Mouse (Mus musculus) left cerebral cortex, postnatal 4 days (tissue): Measurements from ENCODE around the gene Tnfsf13b. TPM values are rescaled to one million over a fixed set of nuclear protein-coding genes. Genes with fewer than 3 reads are reported as not detected.

Experiments
- DNase-seq: peaks from one replicate; pipeline ENCODE4 v3.0.0-alpha.2; 2022
- intact Hi-C: fragments of 180-260 bp; cut with DNase I; formaldehyde crosslinking; loops from one replicate; pipeline ENCODE4 v1.15.1; 2025
- total RNA-seq, 2 experiments: library from RNA; stranded (reverse); gene quantifications; 2 replicates each; pipeline ENCODE4 v1.2.3; 2021

Tnfsf13b gene
- total RNA-seq: 1 to 10 TPM; 1.8 to 1.9 TPM

- no peak for DNase-seq
- intact Hi-C loops: no loop called here
Measured at GRCm38 (mm10) chr8:10006156-10006985, at the start of gene Tnfsf13b. TSS of gene Tnfsf13b (plus strand) at chr8:10006467.

- DNase-seq: no peak
- intact Hi-C loops: no loop called here
Measured at GRCm38 (mm10) chr8:9958338-9958737, 47.9 kb upstream of the Tnfsf13b start.

- intact Hi-C loops: no loop called here
Measured at GRCm38 (mm10) chr8:9959919-9960318, 46.3 kb upstream of the Tnfsf13b start.

GRCm38 (mm10) chr8:9971866-9972265 is 34.4 kb upstream of the Tnfsf13b start:
- DNase-seq: no peak
- intact Hi-C loops: loop anchor here (10.0 kb wide), 1 partner anchor 183 kb away; the partner anchor contains the start of gene Myo16

More at GRCm38 (mm10) chr8:9959919-9960318, 46.3 kb upstream of the Tnfsf13b start:
- DNase-seq: no peak

- DNase-seq: no peak
- intact Hi-C loops: loop anchor here (10.0 kb wide), 1 partner anchor 180 kb away; the partner anchor contains the start of gene Myo16
Measured at GRCm38 (mm10) chr8:9975276-9975675, 31.0 kb upstream of the Tnfsf13b start.

GRCm38 (mm10) chr8:9975898-9976611 is 30.2 kb upstream of the Tnfsf13b start:
- peak; percentile 99 for DNase-seq
- intact Hi-C loops: loop anchor here (10.0 kb wide), 1 partner anchor 179 kb away; the partner anchor contains the start of gene Myo16

- DNase-seq: no peak
- intact Hi-C loops: loop anchor here (10.0 kb wide), 1 partner anchor 178 kb away; the partner anchor contains the start of gene Myo16
Measured at GRCm38 (mm10) chr8:9977016-9977415, 29.3 kb upstream of the Tnfsf13b start.

GRCm38 (mm10) chr8:9977573-9978314 is 28.5 kb upstream of the Tnfsf13b start, which contains the start of the genes Lig4 and Abhd13:
TSS of gene Lig4 (minus strand) at chr8:9977686.
TSS of gene Abhd13 (plus strand) at chr8:9977707.
- intact Hi-C loops: loop anchor here (10.0 kb wide), 1 partner anchor 177 kb away; the partner anchor contains the start of gene Myo16

GRCm38 (mm10) chr8:9978475-9979230 is 27.6 kb upstream of the Tnfsf13b start:
- intact Hi-C loops: loop anchor here (10.0 kb wide), 1 partner anchor 176 kb away; the partner anchor contains the start of gene Myo16
- peak; percentile 31 for DNase-seq

More at GRCm38 (mm10) chr8:9977573-9978314, 28.5 kb upstream of the Tnfsf13b start, which contains the start of the genes Lig4 and Abhd13:
- DNase-seq: peak; percentile 99

GRCm38 (mm10) chr8:9979746-9980145 is 26.5 kb upstream of the Tnfsf13b start:
- intact Hi-C loops: loop anchor here (10.0 kb wide), 2 partner anchors 175 to 425 kb away; partner anchors contain the start of gene Myo16
- DNase-seq: no peak

GRCm38 (mm10) chr8:9980188-9980587 is 26.1 kb upstream of the Tnfsf13b start:
- no peak for DNase-seq
- intact Hi-C loops: loop anchor here (10.0 kb wide), 1 partner anchor 425 kb away; no protein-coding TSS in a partner anchor

- DNase-seq: no peak
- intact Hi-C loops: no loop called here
Measured at GRCm38 (mm10) chr8:10004115-10004514, 2.2 kb upstream of the Tnfsf13b start.

- peak; percentile 35 for DNase-seq
- intact Hi-C loops: no loop called here
Measured at GRCm38 (mm10) chr8:10006986-10007659, 856 bp downstream of the Tnfsf13b start.

GRCm38 (mm10) chr8:10007660-10008028 is 1.4 kb downstream of the Tnfsf13b start:
- no peak for DNase-seq
- intact Hi-C loops: no loop called here

GRCm38 (mm10) chr8:10016252-10016651 is 10.0 kb downstream of the Tnfsf13b start:
- intact Hi-C loops: no loop called here
- DNase-seq: no peak

GRCm38 (mm10) chr8:10017231-10017630 is 11.0 kb downstream of the Tnfsf13b start:
- DNase-seq: peak; percentile 73
- intact Hi-C loops: no loop called here

GRCm38 (mm10) chr8:10030320-10031060 is 24.2 kb downstream of the Tnfsf13b start:
- intact Hi-C loops: no loop called here

GRCm38 (mm10) chr8:10031177-10031576 is 24.9 kb downstream of the Tnfsf13b start:
- intact Hi-C loops: no loop called here
- DNase-seq: no peak

More at GRCm38 (mm10) chr8:10030320-10031060, 24.2 kb downstream of the Tnfsf13b start:
- no peak for DNase-seq
